Mouse (Mus musculus) frontal cortex, postnatal 36 days (tissue): ENCODE data around the gene Scnn1a.
A peak's percentile ranks its signal among the peaks of the same experiment; 100 is the strongest.

Experiments used
- DNase-seq, 2 experiments: peaks; one replicate each; pipeline ENCODE4 v3.0.0; 2022; ENCODE audit warnings: low spot score in 2 of 2

Scnn1a gene

GRCm38 (mm10) chr6:125309406-125309805, 11.1 kb upstream of the Scnn1a start:
- no peak for DNase-seq

- DNase-seq: no peak
These were observed 8.3 kb upstream of the Scnn1a start for GRCm38 (mm10) chr6:125312171-125312570.

GRCm38 (mm10) chr6:125312581-125313355, 7.7 kb upstream of the Scnn1a start:
- DNase-seq: no peak

GRCm38 (mm10) chr6:125313546-125314230, 6.8 kb upstream of the Scnn1a start, which contains the start of gene Ltbr:
Gene Ltbr (minus strand): TSS chr6:125313885.
- DNase-seq: peak in 1 of 2 experiments; percentile 17

- no peak for DNase-seq
These were observed 6.3 kb upstream of the Scnn1a start for GRCm38 (mm10) chr6:125314231-125314563.

GRCm38 (mm10) chr6:125314746-125315145, 5.7 kb upstream of the Scnn1a start:
- DNase-seq: no peak

- DNase-seq: no peak
These were observed 3.4 kb upstream of the Scnn1a start for GRCm38 (mm10) chr6:125317077-125317476.

- DNase-seq: no peak
These were observed 1.2 kb upstream of the Scnn1a start for GRCm38 (mm10) chr6:125318981-125319918.

- no peak for DNase-seq
These were observed 551 bp upstream of the Scnn1a start for GRCm38 (mm10) chr6:125319919-125320296.

- no peak for DNase-seq
These were observed 826 bp downstream of the Scnn1a start for GRCm38 (mm10) chr6:125321114-125321855.

- no peak for DNase-seq
These were observed 2.3 kb downstream of the Scnn1a start for GRCm38 (mm10) chr6:125322794-125323193.

GRCm38 (mm10) chr6:125323547-125323946, 3.1 kb downstream of the Scnn1a start:
- DNase-seq: no peak

GRCm38 (mm10) chr6:125325337-125325736, 4.9 kb downstream of the Scnn1a start:
- DNase-seq: no peak

- DNase-seq: no peak
These were observed 7.8 kb downstream of the Scnn1a start for GRCm38 (mm10) chr6:125328243-125328642.

- peak; percentile 57 to 62 for DNase-seq
These were observed 10.3 kb downstream of the Scnn1a start for GRCm38 (mm10) chr6:125330626-125331326.

GRCm38 (mm10) chr6:125333112-125333899, 12.8 kb downstream of the Scnn1a start:
- no peak for DNase-seq

- no peak for DNase-seq
These were observed 13.9 kb downstream of the Scnn1a start for GRCm38 (mm10) chr6:125334356-125334755.

- DNase-seq: no peak
These were observed 18.6 kb downstream of the Scnn1a start for GRCm38 (mm10) chr6:125338791-125339660.

GRCm38 (mm10) chr6:125340244-125340643, 19.8 kb downstream of the Scnn1a start:
- DNase-seq: no peak
